Mouse (Mus musculus) lung, embryonic 16.5 days (tissue): ENCODE measurements around the gene Cdkal1. TPM values are rescaled to one million over a fixed set of nuclear protein-coding genes. Genes with fewer than 3 reads are reported as not detected.

Experiments
- ATAC-seq: fragments of 200-750 bp; cut with Nextera tagmentation; 2 replicates; pipeline ENCODE4 v1.8.0; 2017; ENCODE audit warnings: low read depth, mild to moderate bottlenecking, moderate library complexity
- H3K27ac ChIP-seq: fragments of 300-500 bp; sonication (generic); 2 replicates; pipeline ENCODE4 v1.5.1; 2014; ENCODE audit warnings: mild to moderate bottlenecking, control low read depth, low read length
- H3K27me3 ChIP-seq: fragments of 300-500 bp; sonication (generic); 2 replicates; pipeline ENCODE4 v1.6.1; 2014; ENCODE audit warnings: low read depth, low read length, mixed read lengths; ENCODE audit not compliant: control insufficient read depth, insufficient read depth
- H3K36me3 ChIP-seq: fragments of 300-500 bp; sonication (generic); 2 replicates; pipeline ENCODE4 v1.6.1; 2014; ENCODE audit warnings: low read length; ENCODE audit not compliant: control insufficient read depth, insufficient read depth
- H3K4me1 ChIP-seq: fragments of 300-500 bp; sonication (generic); replicated peaks from 2 replicates; pipeline ENCODE4 v1.6.1; 2014; ENCODE audit warnings: low read length, mixed read lengths; ENCODE audit not compliant: control insufficient read depth, insufficient read depth
- H3K4me2 ChIP-seq: fragments of 300-500 bp; sonication (generic); 2 replicates; pipeline ENCODE4 v1.6.1; 2014; ENCODE audit warnings: low read depth, low read length, control low read depth
- H3K4me3 ChIP-seq: fragments of 300-500 bp; sonication (generic); 2 replicates; pipeline ENCODE4 v1.5.1; 2014; ENCODE audit warnings: mild to moderate bottlenecking, low read length, control low read depth
- H3K9ac ChIP-seq: fragments of 300-500 bp; sonication (generic); 2 replicates; pipeline ENCODE4 v1.6.1; 2014; ENCODE audit warnings: low read length, control low read depth
- H3K9me3 ChIP-seq: fragments of 300-500 bp; sonication (generic); 2 replicates; pipeline ENCODE4 v1.6.1; 2016; ENCODE audit warnings: low read length; ENCODE audit not compliant: control insufficient read depth
- WGBS: fragments of 180-500 bp; shearing (Covaris S2); extraction: QIAGEN DNeasy Blood & Tissue Kit; methylation state at CpG from one replicate; pipeline ENCODE4 v1.1.7; 2014; 5-methylcytosine and 5-hydroxymethylcytosine counted together
- polyA plus RNA-seq: library from polyadenylated mRNA; unstranded; fragments of >200 nt; fragmentation: Nextera tagmentation; extraction: Ambion mirVana; gene quantifications from 2 replicates; pipeline ENCODE4 v1.2.1, GENCODE M21; 2015

Cdkal1 gene
- polyA plus RNA-seq, 1 experiment from 2014 or later, result 32.1 TPM

- no peak overlapping the region for H3K4me3 ChIP-seq
- H3K36me3 ChIP-seq, result no peaks in the 10 kb centered on the region
- no peak overlapping the region for H3K4me2 ChIP-seq
- ATAC-seq, result no peak
- H3K27ac ChIP-seq, result no peak overlapping the region
- H3K9ac ChIP-seq, result no peak overlapping the region
- WGBS, result 80% methylated on average over 5 of the region's 5 CpGs
- H3K27me3 ChIP-seq, result no peaks in the 10 kb centered on the region
- peaks cover 6% of the 10 kb centered on the region; the same call in 1 of the 2 replicates for H3K9me3 ChIP-seq
- H3K4me1 ChIP-seq, result no peaks in the 10 kb centered on the region
Measured at GRCm38 (mm10) chr13:29590164-29590563, 265.3 kb downstream of the Cdkal1 start.

GRCm38 (mm10) chr13:29588693-29589092 lies 266.8 kb downstream of the Cdkal1 start:
- Histone ChIP-seq H3K9me3 (peaks cover 6% of the 10 kb centered on the region; the same call in 1 of the 2 replicates), H3K4me2 (no peak overlapping the region), H3K27ac (no peak overlapping the region), H3K9ac (no peak overlapping the region), H3K4me3 (no peak overlapping the region), H3K36me3 (no peaks in the 10 kb centered on the region), H3K4me1 (no peaks in the 10 kb centered on the region), H3K27me3 (no peaks in the 10 kb centered on the region)
- 84% methylated on average over 4 of the region's 4 CpGs for WGBS
- ATAC-seq, result no peak

GRCm38 (mm10) chr13:29581762-29582700 lies 273.4 kb downstream of the Cdkal1 start:
- H3K36me3 ChIP-seq, result no peaks in the 10 kb centered on the region
- WGBS, result 71% methylated on average over 9 of the region's 9 CpGs
- no peaks in the 10 kb centered on the region for H3K27me3 ChIP-seq
- H3K9me3 ChIP-seq, result no peaks in the 10 kb centered on the region
- peaks cover 3% of the 10 kb centered on the region; the same call in 1 of the 2 replicates for H3K4me1 ChIP-seq
- ATAC-seq, result 0 out of 2 replicates have a peak, but pooled peaks have one; percentile 34
- H3K4me2 ChIP-seq, result no peak overlapping the region
- H3K4me3 ChIP-seq, result no peak overlapping the region
- H3K9ac ChIP-seq, result peak overlapping the region; percentile 4; the same call in 1 of the 2 replicates
- no peak overlapping the region for H3K27ac ChIP-seq

GRCm38 (mm10) chr13:29580780-29581179 lies 274.7 kb downstream of the Cdkal1 start:
- peaks cover 3% of the 10 kb centered on the region; the same call in 1 of the 2 replicates for H3K4me1 ChIP-seq
- 83% methylated on average over 7 of the region's 7 CpGs for WGBS
- ATAC-seq, result no peak

GRCm38 (mm10) chr13:29580009-29580408 lies 275.5 kb downstream of the Cdkal1 start:
- Histone ChIP-seq H3K9me3 (no peaks in the 10 kb centered on the region), H3K4me1 (peaks cover 3% of the 10 kb centered on the region; the same call in 1 of the 2 replicates), H3K36me3 (no peaks in the 10 kb centered on the region), H3K4me2 (no peak overlapping the region), H3K27me3 (no peaks in the 10 kb centered on the region), H3K9ac (no peak overlapping the region), H3K27ac (no peak overlapping the region), H3K4me3 (no peak overlapping the region)
- WGBS, result 63% methylated on average over 3 of the region's 3 CpGs
- ATAC-seq, result no peak

More at GRCm38 (mm10) chr13:29580780-29581179, 274.7 kb downstream of the Cdkal1 start:
- no peak overlapping the region for H3K4me3 ChIP-seq
- no peak overlapping the region for H3K4me2 ChIP-seq
- H3K36me3 ChIP-seq, result no peaks in the 10 kb centered on the region
- no peaks in the 10 kb centered on the region for H3K9me3 ChIP-seq
- H3K27ac ChIP-seq, result no peak overlapping the region
- H3K9ac ChIP-seq, result no peak overlapping the region
- no peaks in the 10 kb centered on the region for H3K27me3 ChIP-seq

GRCm38 (mm10) chr13:29578621-29579020 lies 276.9 kb downstream of the Cdkal1 start:
- Histone ChIP-seq H3K4me1 (peaks cover 5% of the 10 kb centered on the region), H3K4me3 (no peak overlapping the region), H3K9me3 (no peaks in the 10 kb centered on the region), H3K36me3 (no peaks in the 10 kb centered on the region), H3K27ac (no peak overlapping the region), H3K27me3 (no peaks in the 10 kb centered on the region), H3K9ac (no peak overlapping the region), H3K4me2 (no peak overlapping the region)
- ATAC-seq, result no peak
- 91% methylated on average over 3 of the region's 3 CpGs for WGBS

GRCm38 (mm10) chr13:29574784-29575183 lies 280.7 kb downstream of the Cdkal1 start:
- H3K27ac ChIP-seq, result no peak overlapping the region

GRCm38 (mm10) chr13:29572477-29572876 lies 283.0 kb downstream of the Cdkal1 start:
- no peak overlapping the region for H3K9ac ChIP-seq
- H3K9me3 ChIP-seq, result no peaks in the 10 kb centered on the region
- H3K4me2 ChIP-seq, result no peak overlapping the region
- no peak overlapping the region for H3K4me3 ChIP-seq
- H3K27me3 ChIP-seq, result no peaks in the 10 kb centered on the region
- no peak overlapping the region for H3K27ac ChIP-seq
- H3K36me3 ChIP-seq, result no peaks in the 10 kb centered on the region
- ATAC-seq, result peak; percentile 47; the same call in 1 of the 2 replicates
- 38% methylated on average over 2 of the region's 2 CpGs for WGBS
- H3K4me1 ChIP-seq, result peaks cover 2% of the 10 kb centered on the region

More at GRCm38 (mm10) chr13:29574784-29575183, 280.7 kb downstream of the Cdkal1 start:
- no peak overlapping the region for H3K9ac ChIP-seq
- peak; percentile 31; the same call in 1 of the 2 replicates for ATAC-seq
- no peak overlapping the region for H3K4me3 ChIP-seq
- H3K27me3 ChIP-seq, result no peaks in the 10 kb centered on the region
- no peak overlapping the region for H3K4me2 ChIP-seq
- H3K36me3 ChIP-seq, result no peaks in the 10 kb centered on the region
- no peaks in the 10 kb centered on the region for H3K9me3 ChIP-seq
- peaks cover 2% of the 10 kb centered on the region for H3K4me1 ChIP-seq
- 9% methylated on average over 1 of the region's 1 CpGs for WGBS

- no peak for ATAC-seq
- Histone ChIP-seq H3K9ac (no peak overlapping the region), H3K4me1 (no peaks in the 10 kb centered on the region), H3K4me2 (no peak overlapping the region), H3K4me3 (no peak overlapping the region), H3K27ac (no peak overlapping the region), H3K9me3 (no peaks in the 10 kb centered on the region), H3K27me3 (no peaks in the 10 kb centered on the region), H3K36me3 (no peaks in the 10 kb centered on the region)
- WGBS, result 80% methylated on average over 5 of the region's 5 CpGs
Measured at GRCm38 (mm10) chr13:29565710-29566109, 289.8 kb downstream of the Cdkal1 start.
